ENCODE assay signal across 22 mouse cellular contexts in genomic region chr1:186696231-186696630, GRCm38 (mm10). TPM values are rescaled to one million over a fixed set of nuclear protein-coding genes. Genes with fewer than 3 reads are reported as not detected.
A peak's percentile ranks its signal among the peaks of the same experiment; 100 is the strongest.
DNase-seq lines count a peak whose midpoint lies in the region; ATAC-seq and TF ChIP-seq lines count a peak whose summit lies in the region.
"Had no signal": no experiment of that assay in that cellular context is flagged by ENCODE, and none has a peak within 500 bp of the region (broad histone marks: within the 10 kb centered on the region; RNA-seq: fewer than 3 reads in every experiment).

No protein-coding gene starts in this region.

- no peak for TF ChIP-seq POLR2A in embryonic fibroblast, embryonic 13.5 days (IDR thresholded peaks at IDR 0.05; ENCODE audit: low read depth, low read length)

- ATAC-seq in heart, embryonic 14.5 days (ENCODE audit: insufficient number of reproducible peaks, insufficient read depth, low FRiP score, low read depth), result no peak
- ATAC-seq in lung, embryonic 14.5 days (ENCODE audit: insufficient read depth), result no peak
- no peak for ATAC-seq in stomach, embryonic 15.5 days (ENCODE audit: insufficient read depth, low FRiP score, low read depth)
- no peak for ATAC-seq in erythroblast, adult 5-6 weeks (replicated peaks; ENCODE audit: low FRiP score, poor library complexity, severe bottlenecking)
- ATAC-seq: hindbrain, embryonic 16.5 days; liver, embryonic 12.5 days had no signal

- no peaks in the 10 kb centered on the region for H3K9me3 ChIP-seq in heart, embryonic 14.5 days (ENCODE audit: control insufficient read depth, low read length)
- H3K9me3 ChIP-seq in lung, embryonic 14.5 days (ENCODE audit: low read depth, low read length), result no peaks in the 10 kb centered on the region
- no peaks in the 10 kb centered on the region for H3K9me3 ChIP-seq in stomach, embryonic 15.5 days
- H3K9me3 ChIP-seq: forebrain, embryonic 10.5 days; heart, embryonic 12.5 days; liver, embryonic 12.5 days; neural tube, embryonic 13.5 days had no signal

- H3K4me2 ChIP-seq in heart, embryonic 14.5 days (ENCODE audit: low read length), result no peak overlapping the region
- no peak overlapping the region for H3K4me2 ChIP-seq in lung, embryonic 14.5 days
- H3K4me2 ChIP-seq in stomach, embryonic 15.5 days, result no peak overlapping the region
- H3K4me2 ChIP-seq: heart, embryonic 12.5 days; liver, embryonic 12.5 days; midbrain, embryonic 11.5 days; neural tube, embryonic 13.5 days had no signal

- intact Hi-C loops in heart, postnatal 10 days (cut with DNase I), result no loop called here

- peak overlapping the region in 1 of 2 experiments; percentile 39; a peak in 1 of 4 replicates for H3K27ac ChIP-seq in heart, embryonic 14.5 days (replicated peaks in 1 of 2; ENCODE audit: control insufficient read depth in 1 of 2, insufficient read depth in 1 of 2, low read depth in 2 of 2, low read length in 2 of 2)
- peak overlapping the region; percentile 33; the same call in 1 of the 2 replicates for H3K27ac ChIP-seq in lung, embryonic 14.5 days (ENCODE audit: low read depth)
- peak overlapping the region; percentile 86 for H3K27ac ChIP-seq in embryonic fibroblast, embryonic 13.5 days (ENCODE audit: insufficient read depth, low read length)
- peak overlapping the region; percentile 44 for H3K27ac ChIP-seq in stomach, embryonic 15.5 days
- H3K27ac ChIP-seq: forebrain, embryonic 10.5 days; liver, embryonic 12.5 days; neural tube, embryonic 13.5 days had no signal

- H3K36me3 ChIP-seq in heart, embryonic 14.5 days (ENCODE audit: control insufficient read depth, insufficient read depth, low read length), result 0 out of 2 replicates have a peak, but pooled peaks cover 8% of the 10 kb centered on the region
- peaks cover 16% of the 10 kb centered on the region for H3K36me3 ChIP-seq in lung, embryonic 14.5 days (ENCODE audit: insufficient read depth)
- H3K36me3 ChIP-seq in stomach, embryonic 15.5 days, result no peaks in the 10 kb centered on the region
- H3K36me3 ChIP-seq: forebrain, embryonic 10.5 days; liver, embryonic 12.5 days; neural tube, embryonic 13.5 days had no signal

- H3K9ac ChIP-seq in heart, embryonic 14.5 days (ENCODE audit: low read length), result 0 out of 2 replicates have a peak overlapping the region, but pooled peaks have one; percentile 1
- no peak overlapping the region for H3K9ac ChIP-seq in lung, embryonic 14.5 days
- no peak overlapping the region for H3K9ac ChIP-seq in stomach, embryonic 15.5 days
- H3K9ac ChIP-seq: heart, embryonic 12.5 days; liver, embryonic 12.5 days; neural tube, embryonic 13.5 days had no signal

- H3K4me1 ChIP-seq in heart, embryonic 14.5 days (ENCODE audit: control insufficient read depth in 2 of 2, insufficient read depth in 2 of 2, low read length in 2 of 2), result peaks cover 14 to 33% of the 10 kb centered on the region in 2 experiments
- peaks cover 12% of the 10 kb centered on the region; the same call in 1 of the 2 replicates for H3K4me1 ChIP-seq in lung, embryonic 14.5 days (ENCODE audit: insufficient read depth)
- H3K4me1 ChIP-seq in embryonic fibroblast, embryonic 13.5 days (ENCODE audit: control insufficient read depth, insufficient read depth, low read length), result peaks cover 11% of the 10 kb centered on the region
- H3K4me1 ChIP-seq in stomach, embryonic 15.5 days, result peaks cover 11% of the 10 kb centered on the region; the same call in 1 of the 2 replicates
- H3K4me1 ChIP-seq: forebrain, embryonic 10.5 days; liver, embryonic 12.5 days; neural tube, embryonic 13.5 days had no signal

- H3K27me3 ChIP-seq in heart, embryonic 14.5 days (ENCODE audit: control insufficient read depth, insufficient read depth, low read length), result no peaks in the 10 kb centered on the region
- no peaks in the 10 kb centered on the region for H3K27me3 ChIP-seq in lung, embryonic 14.5 days (ENCODE audit: insufficient read depth, low read length)
- H3K27me3 ChIP-seq in stomach, embryonic 15.5 days (replicated peaks), result no peaks in the 10 kb centered on the region
- H3K27me3 ChIP-seq: heart, embryonic 12.5 days; liver, embryonic 12.5 days; neural tube, embryonic 13.5 days had no signal

- WGBS in heart, embryonic 14.5 days, result 72% methylated on average over 9 of the region's 9 CpGs
- WGBS in lung, embryonic 14.5 days, result 76% methylated on average over 9 of the region's 9 CpGs
- 78% methylated on average over 9 of the region's 9 CpGs for WGBS in stomach, embryonic 15.5 days

- DNase-seq in heart, postnatal 10 days, result no peak
- no peak for DNase-seq in lung, embryonic 14.5 days
- DNase-seq in lung, postnatal 4 days, result no peak
- DNase-seq: adrenal gland, adult 8-10 months; B cell, adult 2 months; cerebellum, postnatal 25 days; gastrocnemius, postnatal 36 days; kidney, adult 18-20 months; kidney, postnatal 4 days; lung, postnatal 36 days; right cerebral cortex, postnatal 25 days; thymus, postnatal 36 days had no signal

- H3K4me3 ChIP-seq in heart, embryonic 14.5 days (ENCODE audit: control insufficient read depth in 1 of 2, insufficient read depth in 1 of 2, low read depth in 1 of 2, low read length in 2 of 2), result no peak overlapping the region
- no peak overlapping the region for H3K4me3 ChIP-seq in lung, embryonic 14.5 days (ENCODE audit: low read depth, low read length)
- no peak overlapping the region for H3K4me3 ChIP-seq in embryonic fibroblast, embryonic 13.5 days (ENCODE audit: insufficient read depth, low read length)
- H3K4me3 ChIP-seq in stomach, embryonic 15.5 days (replicated peaks), result no peak overlapping the region
- H3K4me3 ChIP-seq: forebrain, embryonic 10.5 days; heart, embryonic 12.5 days; liver, embryonic 12.5 days; neural tube, embryonic 13.5 days had no signal

- no peak for TF ChIP-seq CTCF in lung, embryonic 14.5 days (IDR thresholded peaks at IDR 0.05; ENCODE audit: low read depth)
- no peak for TF ChIP-seq CTCF in embryonic fibroblast, embryonic 13.5 days (IDR thresholded peaks at IDR 0.05; ENCODE audit: borderline replicate concordance, insufficient read depth, low read length)

RNA-seq across cellular contexts. Expression of gene Tgfb2, which starts 9.6 kb away (rescaled TPM):
- 50.0 and 50.5 TPM in 2 replicates for polyA plus RNA-seq in heart, embryonic 14.5 days (2014; fragmentation: Nextera tagmentation; extraction: Ambion mirVana)
- total RNA-seq in heart, postnatal 10 days (2021), result 10 to 100 TPM; 14.7 to 16.7 TPM
- polyA plus RNA-seq in lung, embryonic 14.5 days (2014; fragmentation: Nextera tagmentation; extraction: Ambion mirVana), result 83.9 and 86.5 TPM in 2 replicates
- polyA plus RNA-seq in embryonic fibroblast, embryonic 13.5 days (2011; ENCODE audit: insufficient read length, low read depth, missing spikeins), result 41.7 and 43.9 TPM in 2 replicates
- 21.6 and 21.8 TPM in 2 replicates for polyA plus RNA-seq in stomach, embryonic 15.5 days (2015; fragmentation: Nextera tagmentation; extraction: Ambion mirVana)
- not detected in 2 replicates for total RNA-seq in erythroblast, adult 5-6 weeks (2015; ENCODE audit: low replicate concordance)
- total RNA-seq in erythroblast, adult 5-6 weeks (2017; ENCODE audit: low replicate concordance), result not detected in 2 replicates

RNA-seq across cellular contexts. Expression of gene Rrp15, which starts 52.9 kb away (rescaled TPM):
- polyA plus RNA-seq in heart, embryonic 14.5 days (2014; fragmentation: Nextera tagmentation; extraction: Ambion mirVana), result 29.8 and 32.6 TPM in 2 replicates
- total RNA-seq in heart, postnatal 10 days (2021), result 10 to 100 TPM; 11.1 to 13.1 TPM
- polyA plus RNA-seq in lung, embryonic 14.5 days (2014; fragmentation: Nextera tagmentation; extraction: Ambion mirVana), result 79.0 and 79.7 TPM in 2 replicates
- polyA plus RNA-seq in embryonic fibroblast, embryonic 13.5 days (2011; ENCODE audit: insufficient read length, low read depth, missing spikeins), result 27.8 and 31.3 TPM in 2 replicates
- polyA plus RNA-seq in stomach, embryonic 15.5 days (2015; fragmentation: Nextera tagmentation; extraction: Ambion mirVana), result 61.9 and 65.3 TPM in 2 replicates
- 11.9 and 12.1 TPM in 2 replicates for total RNA-seq in erythroblast, adult 5-6 weeks (2015; ENCODE audit: low replicate concordance)
- 11.7 and 15.1 TPM in 2 replicates for total RNA-seq in erythroblast, adult 5-6 weeks (2017; ENCODE audit: low replicate concordance)
